Mouse (Mus musculus): ENCODE data around the gene Arhgap27. TPM values are rescaled to one million over a fixed set of nuclear protein-coding genes. Genes with fewer than 3 reads are reported as not detected.

Gene Arhgap27
- polyA plus RNA-seq, 1 experiment = 13.2 TPM

- Histone ChIP-seq H3K4me3 (ENCODE audit: insufficient read depth, low read length) (peak overlapping the region; percentile 39), H3K4me1 (ENCODE audit: control insufficient read depth, insufficient read depth, low read length) (no peaks in the 10 kb centered on the region; the same call in 1 of the 2 replicates), H3K27ac (ENCODE audit: insufficient read depth, low read length) (no peak overlapping the region)
- TF ChIP-seq CTCF (IDR thresholded peaks at IDR 0.05; ENCODE audit: extremely low read depth, insufficient read depth, low read length) (peak; percentile 34), POLR2A (IDR thresholded peaks at IDR 0.05; ENCODE audit: extremely low read depth, insufficient read depth, low read length) (no peak)
These were observed 3.5 kb downstream of the Arhgap27 start for GRCm38 (mm10) chr11:103359841-103360641.

GRCm38 (mm10) chr11:103359122-103359521 lies 4.4 kb downstream of the Arhgap27 start:
- no peak overlapping the region for H3K27ac ChIP-seq (ENCODE audit: insufficient read depth, low read length)
- TF ChIP-seq POLR2A (IDR thresholded peaks at IDR 0.05; ENCODE audit: extremely low read depth, insufficient read depth, low read length) (no peak), CTCF (IDR thresholded peaks at IDR 0.05; ENCODE audit: extremely low read depth, insufficient read depth, low read length) (peak; percentile 81)
- H3K4me1 ChIP-seq (ENCODE audit: control insufficient read depth, insufficient read depth, low read length) = no peaks in the 10 kb centered on the region; the same call in 1 of the 2 replicates
- H3K4me3 ChIP-seq (ENCODE audit: insufficient read depth, low read length) = no peak overlapping the region

- TF ChIP-seq POLR2A (IDR thresholded peaks at IDR 0.05; ENCODE audit: extremely low read depth, insufficient read depth, low read length) (no peak), CTCF (IDR thresholded peaks at IDR 0.05; ENCODE audit: extremely low read depth, insufficient read depth, low read length) (no peak)
- no peak overlapping the region for H3K4me3 ChIP-seq (ENCODE audit: insufficient read depth, low read length)
- H3K27ac ChIP-seq (ENCODE audit: insufficient read depth, low read length) = no peak overlapping the region
- H3K4me1 ChIP-seq (ENCODE audit: control insufficient read depth, insufficient read depth, low read length) = no peaks in the 10 kb centered on the region
These were observed 5.2 kb downstream of the Arhgap27 start for GRCm38 (mm10) chr11:103358316-103358715.

- H3K27ac ChIP-seq (ENCODE audit: insufficient read depth, low read length) = no peak overlapping the region
- TF ChIP-seq POLR2A (IDR thresholded peaks at IDR 0.05; ENCODE audit: extremely low read depth, insufficient read depth, low read length) (no peak), CTCF (IDR thresholded peaks at IDR 0.05; ENCODE audit: extremely low read depth, insufficient read depth, low read length) (no peak)
- no peaks in the 10 kb centered on the region for H3K4me1 ChIP-seq (ENCODE audit: control insufficient read depth, insufficient read depth, low read length)
- H3K4me3 ChIP-seq (ENCODE audit: insufficient read depth, low read length) = no peak overlapping the region
These were observed 5.8 kb downstream of the Arhgap27 start for GRCm38 (mm10) chr11:103357710-103358109.

GRCm38 (mm10) chr11:103356938-103357670 lies 6.4 kb downstream of the Arhgap27 start:
- Histone ChIP-seq H3K4me3 (ENCODE audit: insufficient read depth, low read length) (no peak overlapping the region), H3K4me1 (ENCODE audit: control insufficient read depth, insufficient read depth, low read length) (no peaks in the 10 kb centered on the region)
- TF ChIP-seq CTCF (IDR thresholded peaks at IDR 0.05; ENCODE audit: extremely low read depth, insufficient read depth, low read length) = no peak
- no peak for TF ChIP-seq POLR2A (IDR thresholded peaks at IDR 0.05; ENCODE audit: extremely low read depth, insufficient read depth, low read length)

GRCm38 (mm10) chr11:103356032-103356571 lies 7.4 kb downstream of the Arhgap27 start:
- Histone ChIP-seq H3K27ac (ENCODE audit: insufficient read depth, low read length) (no peak overlapping the region), H3K4me1 (ENCODE audit: control insufficient read depth, insufficient read depth, low read length) (no peaks in the 10 kb centered on the region), H3K4me3 (ENCODE audit: insufficient read depth, low read length) (no peak overlapping the region)
- TF ChIP-seq POLR2A (IDR thresholded peaks at IDR 0.05; ENCODE audit: extremely low read depth, insufficient read depth, low read length) (no peak), CTCF (IDR thresholded peaks at IDR 0.05; ENCODE audit: extremely low read depth, insufficient read depth, low read length) (no peak)

More at GRCm38 (mm10) chr11:103356938-103357670, 6.4 kb downstream of the Arhgap27 start:
- H3K27ac ChIP-seq (ENCODE audit: insufficient read depth, low read length) = no peak overlapping the region

- no peak overlapping the region for H3K4me3 ChIP-seq (ENCODE audit: insufficient read depth, low read length)
- H3K4me1 ChIP-seq (ENCODE audit: control insufficient read depth, insufficient read depth, low read length) = no peaks in the 10 kb centered on the region
- TF ChIP-seq CTCF (IDR thresholded peaks at IDR 0.05; ENCODE audit: extremely low read depth, insufficient read depth, low read length) = no peak
- TF ChIP-seq POLR2A (IDR thresholded peaks at IDR 0.05; ENCODE audit: extremely low read depth, insufficient read depth, low read length) = no peak
- H3K27ac ChIP-seq (ENCODE audit: insufficient read depth, low read length) = no peak overlapping the region
These were observed 8.2 kb downstream of the Arhgap27 start for GRCm38 (mm10) chr11:103355251-103355650.

GRCm38 (mm10) chr11:103354033-103354432 lies 9.5 kb downstream of the Arhgap27 start:
- Histone ChIP-seq H3K4me3 (ENCODE audit: insufficient read depth, low read length) (no peak overlapping the region), H3K4me1 (ENCODE audit: control insufficient read depth, insufficient read depth, low read length) (no peaks in the 10 kb centered on the region), H3K27ac (ENCODE audit: insufficient read depth, low read length) (no peak overlapping the region)
- TF ChIP-seq POLR2A (IDR thresholded peaks at IDR 0.05; ENCODE audit: extremely low read depth, insufficient read depth, low read length) (no peak), CTCF (IDR thresholded peaks at IDR 0.05; ENCODE audit: extremely low read depth, insufficient read depth, low read length) (no peak)

GRCm38 (mm10) chr11:103352239-103352814 lies 11.2 kb downstream of the Arhgap27 start:
- no peaks in the 10 kb centered on the region for H3K4me1 ChIP-seq (ENCODE audit: control insufficient read depth, insufficient read depth, low read length)

More at GRCm38 (mm10) chr11:103352239-103352814, 11.2 kb downstream of the Arhgap27 start:
- Histone ChIP-seq H3K27ac (ENCODE audit: insufficient read depth, low read length) (no peak overlapping the region), H3K4me3 (ENCODE audit: insufficient read depth, low read length) (no peak overlapping the region)
- no peak for TF ChIP-seq CTCF (IDR thresholded peaks at IDR 0.05; ENCODE audit: extremely low read depth, insufficient read depth, low read length)
- TF ChIP-seq POLR2A (IDR thresholded peaks at IDR 0.05; ENCODE audit: extremely low read depth, insufficient read depth, low read length) = no peak
